Mouse (Mus musculus): ENCODE results near the gene Rab44. TPM values are rescaled to one million over a fixed set of nuclear protein-coding genes. Genes with fewer than 3 reads are reported as not detected.
"Not testable (repeated sequence)": the region's sequence is repeated elsewhere in the genome, so short reads cannot be mapped to it uniquely, and the experiment has no call there.

Rab44 gene
- total RNA-seq (2014; fragmentation: Nextera tagmentation) (20.5 and 23.0 TPM in 2 replicates), total RNA-seq (2017) (67.8 and 72.8 TPM in 2 replicates), polyA plus RNA-seq (2012) (11.6 and 13.3 TPM in 2 replicates)

- no peaks in the 10 kb centered on the region for H3K36me3 ChIP-seq (replicated peaks)
- peak within 1 kb of the TSS; percentile 67 for H3K4me3 ChIP-seq (ENCODE audit: low read depth, low read length)
- DNase-seq (ENCODE audit: low spot score), result no peak
- H3K27me3 ChIP-seq (ENCODE audit: insufficient read depth, low read length), result peaks cover 3% of the 10 kb centered on the region; the same call in 1 of the 2 replicates
- no peak for ATAC-seq (ENCODE audit: extremely low read depth, insufficient number of reproducible peaks, low FRiP score, poor library complexity, severe bottlenecking)
- H3K9me3 ChIP-seq (replicated peaks), result no peaks in the 10 kb centered on the region
- peaks cover 65% of the 10 kb centered on the region for H3K4me1 ChIP-seq (ENCODE audit: insufficient read depth, low read depth, low read length)
- TF ChIP-seq CTCF (IDR thresholded peaks at IDR 0.05; ENCODE audit: low read depth, low read length) (no peak), TAL1 (conservative IDR thresholded peaks at IDR 0.05; ENCODE audit: low read depth, low read length) (no peak), POLR2AphosphoS5 (IDR thresholded peaks at IDR 0.05; ENCODE audit: insufficient replicate concordance, low read depth, low read length) (no peak), GATA2 (IDR thresholded peaks at IDR 0.05; ENCODE audit: borderline replicate concordance, low read depth, low read length) (no peak), GATA1 (IDR thresholded peaks at IDR 0.05; ENCODE audit: borderline replicate concordance, low read length) (no peak)
These were observed at the start of gene Rab44 for GRCm38 (mm10) chr17:29113591-29114352. TSS of gene Rab44 (plus strand) at chr17:29114145.

GRCm38 (mm10) chr17:29065245-29065940, 48.6 kb upstream of the Rab44 start:
- peaks cover 27% of the 10 kb centered on the region for H3K4me1 ChIP-seq (ENCODE audit: insufficient read depth, low read depth, low read length)

DNA sequence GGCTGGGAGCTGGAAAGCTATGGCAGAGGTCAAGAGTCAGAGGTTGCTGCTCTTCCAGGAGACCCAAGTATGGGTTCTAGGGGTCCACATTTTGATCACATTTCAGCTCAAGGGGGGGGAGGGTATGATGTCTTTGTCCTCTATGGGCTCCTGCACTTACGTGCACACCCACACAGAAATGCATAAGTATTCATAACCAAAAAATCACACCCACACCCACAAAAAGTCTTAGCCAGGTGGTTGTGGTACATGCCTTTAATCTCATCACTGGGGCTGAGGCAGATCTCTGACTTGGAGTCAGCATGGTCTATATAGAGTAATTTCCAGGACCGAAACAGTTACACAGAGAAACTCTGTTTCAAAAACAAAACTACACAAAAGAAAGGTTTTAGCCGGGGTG, 48.0 kb upstream of the Rab44 start:
- peaks cover 23% of the 10 kb centered on the region for H3K36me3 ChIP-seq (replicated peaks)
- DNase-seq (ENCODE audit: low spot score) (no peak), ATAC-seq (ENCODE audit: extremely low read depth, insufficient number of reproducible peaks, low FRiP score, poor library complexity, severe bottlenecking) (no peak)
- H3K4me1 ChIP-seq (ENCODE audit: insufficient read depth, low read depth, low read length), result peaks cover 30% of the 10 kb centered on the region
- H3K4me3 ChIP-seq (ENCODE audit: low read depth, low read length), result no peak overlapping the region
- peaks cover 28% of the 10 kb centered on the region for H3K27me3 ChIP-seq (ENCODE audit: insufficient read depth, low read length)
- no peaks in the 10 kb centered on the region for H3K9me3 ChIP-seq (replicated peaks)
- TF ChIP-seq POLR2AphosphoS5 (IDR thresholded peaks at IDR 0.05; ENCODE audit: insufficient replicate concordance, low read depth, low read length) (no peak), GATA2 (IDR thresholded peaks at IDR 0.05; ENCODE audit: borderline replicate concordance, low read depth, low read length) (no peak), CTCF (IDR thresholded peaks at IDR 0.05; ENCODE audit: low read depth, low read length) (no peak), GATA1 (IDR thresholded peaks at IDR 0.05; ENCODE audit: borderline replicate concordance, low read length) (no peak), TAL1 (conservative IDR thresholded peaks at IDR 0.05; ENCODE audit: low read depth, low read length) (no peak)

More at GRCm38 (mm10) chr17:29065245-29065940, 48.6 kb upstream of the Rab44 start:
- Histone ChIP-seq H3K9me3 (replicated peaks) (no peaks in the 10 kb centered on the region), H3K4me3 (ENCODE audit: low read depth, low read length) (no peak overlapping the region), H3K36me3 (replicated peaks) (peaks cover 24% of the 10 kb centered on the region), H3K27me3 (ENCODE audit: insufficient read depth, low read length) (peaks cover 31% of the 10 kb centered on the region)
- DNase-seq (ENCODE audit: low spot score), result no peak
- no peak for TF ChIP-seq POLR2AphosphoS5 (IDR thresholded peaks at IDR 0.05; ENCODE audit: insufficient replicate concordance, low read depth, low read length)
- TF ChIP-seq GATA2 (IDR thresholded peaks at IDR 0.05; ENCODE audit: borderline replicate concordance, low read depth, low read length), result no peak
- TF ChIP-seq GATA1 (IDR thresholded peaks at IDR 0.05; ENCODE audit: borderline replicate concordance, low read length), result no peak
- no peak for TF ChIP-seq TAL1 (conservative IDR thresholded peaks at IDR 0.05; ENCODE audit: low read depth, low read length)
- TF ChIP-seq CTCF (IDR thresholded peaks at IDR 0.05; ENCODE audit: low read depth, low read length), result no peak
- ATAC-seq (ENCODE audit: extremely low read depth, insufficient number of reproducible peaks, low FRiP score, poor library complexity, severe bottlenecking), result no peak

DNA sequence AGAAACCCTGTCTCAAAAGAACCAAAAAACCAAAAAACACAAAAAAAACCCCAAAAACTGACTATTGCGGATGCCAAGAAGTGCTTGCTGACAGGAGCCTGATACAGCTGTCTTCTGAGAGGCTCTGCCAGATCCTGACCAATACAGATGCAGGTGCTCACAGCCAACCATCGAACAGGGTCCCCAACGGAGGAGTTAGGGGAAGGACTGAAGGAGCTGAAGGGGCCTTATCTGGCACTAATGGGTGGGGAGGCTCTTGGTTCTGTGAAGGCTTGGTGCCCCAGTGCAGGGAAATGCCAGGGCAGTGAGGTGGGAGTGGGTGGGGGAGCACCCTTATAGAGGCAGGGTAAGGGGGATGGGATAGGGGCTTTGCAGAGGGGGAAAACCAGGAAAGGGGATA, 46.5 kb upstream of the Rab44 start:
- peaks cover 23% of the 10 kb centered on the region for H3K36me3 ChIP-seq (replicated peaks)
- not testable (repeated sequence) for H3K9me3 ChIP-seq (replicated peaks); ATAC-seq (ENCODE audit: extremely low read depth, insufficient number of reproducible peaks, low FRiP score, poor library complexity, severe bottlenecking); DNase-seq (ENCODE audit: low spot score); H3K4me3 ChIP-seq (ENCODE audit: low read depth, low read length)
- H3K27me3 ChIP-seq (ENCODE audit: insufficient read depth, low read length), result peaks cover 22% of the 10 kb centered on the region
- peaks cover 30% of the 10 kb centered on the region for H3K4me1 ChIP-seq (ENCODE audit: insufficient read depth, low read depth, low read length)

DNA sequence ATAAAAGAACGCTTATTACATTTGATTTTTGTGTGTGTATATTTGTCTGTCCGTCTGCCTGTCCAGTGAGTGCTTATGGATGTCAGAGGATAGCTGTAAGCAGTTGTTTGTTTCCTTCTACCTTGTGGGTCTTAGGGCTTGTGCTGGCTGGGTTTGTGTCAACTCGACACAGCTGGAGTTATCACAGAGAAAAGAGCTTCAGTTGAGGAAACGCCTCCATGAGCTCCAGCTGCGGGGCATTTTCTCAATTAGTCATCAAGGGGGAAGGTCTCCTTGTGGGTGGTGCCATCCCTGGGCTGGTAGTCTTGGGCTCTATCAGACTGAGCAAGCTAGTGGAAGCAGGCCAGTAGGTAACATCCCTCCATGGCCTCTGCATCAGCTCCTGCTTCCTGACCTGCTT, 46.1 kb upstream of the Rab44 start:
- DNase-seq (ENCODE audit: low spot score), result no peak
- Histone ChIP-seq H3K9me3 (replicated peaks) (no peaks in the 10 kb centered on the region), H3K4me1 (ENCODE audit: insufficient read depth, low read depth, low read length) (peaks cover 31% of the 10 kb centered on the region), H3K27me3 (ENCODE audit: insufficient read depth, low read length) (peaks cover 18% of the 10 kb centered on the region), H3K36me3 (replicated peaks) (peaks cover 23% of the 10 kb centered on the region), H3K4me3 (ENCODE audit: low read depth, low read length) (no peak overlapping the region)
- TF ChIP-seq CTCF (IDR thresholded peaks at IDR 0.05; ENCODE audit: low read depth, low read length) (no peak), GATA2 (IDR thresholded peaks at IDR 0.05; ENCODE audit: borderline replicate concordance, low read depth, low read length) (no peak)
- no peak for ATAC-seq (ENCODE audit: extremely low read depth, insufficient number of reproducible peaks, low FRiP score, poor library complexity, severe bottlenecking)

- ATAC-seq (ENCODE audit: extremely low read depth, insufficient number of reproducible peaks, low FRiP score, poor library complexity, severe bottlenecking), result no peak
These were observed 44.9 kb upstream of the Rab44 start for GRCm38 (mm10) chr17:29069063-29069462.

More at GRCm38 (mm10) chr17:29069063-29069462, 44.9 kb upstream of the Rab44 start:
- Histone ChIP-seq H3K9me3 (replicated peaks) (no peaks in the 10 kb centered on the region), H3K27me3 (ENCODE audit: insufficient read depth, low read length) (peaks cover 9% of the 10 kb centered on the region), H3K4me3 (ENCODE audit: low read depth, low read length) (no peak overlapping the region), H3K36me3 (replicated peaks) (peaks cover 29% of the 10 kb centered on the region), H3K4me1 (ENCODE audit: insufficient read depth, low read depth, low read length) (peaks cover 37% of the 10 kb centered on the region)
- DNase-seq (ENCODE audit: low spot score), result no peak
- TF ChIP-seq GATA1 (IDR thresholded peaks at IDR 0.05; ENCODE audit: borderline replicate concordance, low read length), result no peak
- TF ChIP-seq POLR2AphosphoS5 (IDR thresholded peaks at IDR 0.05; ENCODE audit: insufficient replicate concordance, low read depth, low read length), result no peak
- no peak for TF ChIP-seq CTCF (IDR thresholded peaks at IDR 0.05; ENCODE audit: low read depth, low read length)
- no peak for TF ChIP-seq GATA2 (IDR thresholded peaks at IDR 0.05; ENCODE audit: borderline replicate concordance, low read depth, low read length)
- no peak for TF ChIP-seq TAL1 (conservative IDR thresholded peaks at IDR 0.05; ENCODE audit: low read depth, low read length)

All from G1E (cell line).